Mouse (Mus musculus) thymus, adult 2 months (tissue): Measurements from ENCODE around the gene Atp2a2.
A peak's percentile ranks its signal among the peaks of the same experiment; 100 is the strongest.

Experiments
- CTCF ChIP-seq: fragments of 200-500 bp; IDR thresholded peaks from 2 replicates; pipeline ENCODE4 v1.5.1; 2012; ENCODE audit warnings: mild to moderate bottlenecking, control low read depth, low read length, moderate library complexity, borderline replicate concordance; ENCODE audit not compliant: control insufficient read depth, poor library complexity, insufficient read depth; ENCODE audit errors: extremely low read depth
- POLR2A ChIP-seq: fragments of 200-500 bp; IDR thresholded peaks from 2 replicates; pipeline ENCODE4 v1.6.1; 2012; ENCODE audit warnings: mild to moderate bottlenecking, low read length, control low read depth, moderate library complexity; ENCODE audit not compliant: control insufficient read depth, poor library complexity, insufficient read depth; ENCODE audit errors: extremely low read depth

- TF ChIP-seq POLR2A, result peak; percentile 41; the same call in 1 of the 2 replicates
- TF ChIP-seq CTCF, result peak; percentile 50; the same call in 1 of the 2 replicates
Observed at GRCm38 (mm10) chr5:122422071-122422964, 79.7 kb downstream of the Atp2a2 start.
